Mouse (Mus musculus): ENCODE results near the gene Mier2.

GRCm38 (mm10) chr10:79506709-79507108, 48.3 kb downstream of the Mier2 start:
- TF ChIP-seq CTCF (IDR thresholded peaks at IDR 0.05; ENCODE audit: insufficient read depth, low read length) (no peak), POLR2A (IDR thresholded peaks at IDR 0.05; ENCODE audit: borderline replicate concordance, extremely low read depth, low read depth, low read length) (no peak)
